Mouse (Mus musculus): ENCODE measurements around the gene Gm20662. TPM values are rescaled to one million over a fixed set of nuclear protein-coding genes. Genes with fewer than 3 reads are reported as not detected.

Gene Gm20662
- polyA plus RNA-seq, 1 experiment from 2014 or later, result 0.46 TPM

- no peak for ATAC-seq (ENCODE audit: insufficient read depth, low FRiP score, low read depth)
- no peak overlapping the region for H3K4me3 ChIP-seq (replicated peaks)
- H3K27me3 ChIP-seq (replicated peaks), result no peaks in the 10 kb centered on the region
- H3K27ac ChIP-seq, result no peak overlapping the region
- H3K4me2 ChIP-seq, result no peak overlapping the region
- no peak overlapping the region for H3K9ac ChIP-seq
- H3K4me1 ChIP-seq, result no peaks in the 10 kb centered on the region
- peaks cover 39% of the 10 kb centered on the region for H3K36me3 ChIP-seq
- 96% methylated on average over 3 of the region's 3 CpGs for WGBS
- H3K9me3 ChIP-seq, result no peaks in the 10 kb centered on the region
These were observed 31.7 kb downstream of the Gm20662 start for GRCm38 (mm10) chr9:108027867-108028266.

GRCm38 (mm10) chr9:108032126-108032525 lies 36.0 kb downstream of the Gm20662 start:
- H3K27me3 ChIP-seq (replicated peaks), result no peaks in the 10 kb centered on the region
- WGBS, result 93% methylated on average over 5 of the region's 5 CpGs
- H3K36me3 ChIP-seq, result peaks cover 18% of the 10 kb centered on the region
- no peak overlapping the region for H3K4me2 ChIP-seq
- H3K9ac ChIP-seq, result no peak overlapping the region
- no peaks in the 10 kb centered on the region for H3K9me3 ChIP-seq
- H3K27ac ChIP-seq, result no peak overlapping the region
- H3K4me3 ChIP-seq (replicated peaks), result no peak overlapping the region
- ATAC-seq (ENCODE audit: insufficient read depth, low FRiP score, low read depth), result no peak
- no peaks in the 10 kb centered on the region for H3K4me1 ChIP-seq

GRCm38 (mm10) chr9:108035331-108036156 lies 39.4 kb downstream of the Gm20662 start:
- H3K9me3 ChIP-seq, result no peaks in the 10 kb centered on the region
- no peaks in the 10 kb centered on the region for H3K27me3 ChIP-seq (replicated peaks)
- peak; percentile 66 for ATAC-seq (ENCODE audit: insufficient read depth, low FRiP score, low read depth)
- H3K9ac ChIP-seq, result no peak overlapping the region
- H3K4me1 ChIP-seq, result no peaks in the 10 kb centered on the region
- peaks cover 23% of the 10 kb centered on the region for H3K36me3 ChIP-seq
- H3K4me2 ChIP-seq, result no peak overlapping the region
- no peak overlapping the region; the same call in 1 of the 2 replicates for H3K27ac ChIP-seq
- WGBS, result 91% methylated on average over 2 of the region's 2 CpGs
- no peak overlapping the region for H3K4me3 ChIP-seq (replicated peaks)

- no peak overlapping the region for H3K4me3 ChIP-seq (replicated peaks)
- H3K27me3 ChIP-seq (replicated peaks), result no peaks in the 10 kb centered on the region
- no peak overlapping the region for H3K9ac ChIP-seq
- no peak overlapping the region for H3K4me2 ChIP-seq
- WGBS, result 95% methylated on average over 8 of the region's 8 CpGs
- peaks cover 16% of the 10 kb centered on the region for H3K4me1 ChIP-seq
- H3K36me3 ChIP-seq, result peaks cover 48% of the 10 kb centered on the region
- no peaks in the 10 kb centered on the region for H3K9me3 ChIP-seq
- no peak for ATAC-seq (ENCODE audit: insufficient read depth, low FRiP score, low read depth)
- H3K27ac ChIP-seq, result no peak overlapping the region
These were observed 48.8 kb downstream of the Gm20662 start for GRCm38 (mm10) chr9:108044751-108045492.

DNA sequence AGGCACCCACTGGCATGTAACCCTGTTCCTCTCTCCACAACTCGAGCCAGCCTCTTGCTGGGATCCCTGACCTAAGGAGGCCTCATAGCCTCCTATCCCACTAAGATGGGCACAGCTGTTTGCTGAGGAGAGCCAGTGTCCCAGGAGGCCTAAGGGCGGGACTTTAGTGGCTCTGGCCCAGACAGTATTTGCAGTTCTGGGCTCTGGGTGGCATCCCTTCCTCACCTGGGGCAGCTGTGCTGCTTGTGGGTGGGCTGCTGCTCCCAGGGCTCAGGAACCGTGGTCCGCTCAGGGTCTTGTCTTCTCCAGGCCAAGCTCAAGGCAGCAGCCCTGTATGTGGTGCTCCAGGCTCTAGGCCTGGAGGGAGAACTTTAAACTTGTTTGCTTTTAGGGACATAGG lies 50.4 kb downstream of the Gm20662 start:
- Histone ChIP-seq H3K27me3 (replicated peaks) (no peaks in the 10 kb centered on the region), H3K36me3 (peaks cover 41% of the 10 kb centered on the region), H3K4me2 (no peak overlapping the region), H3K4me1 (peaks cover 18% of the 10 kb centered on the region), H3K4me3 (replicated peaks) (no peak overlapping the region), H3K27ac (no peak overlapping the region), H3K9ac (no peak overlapping the region), H3K9me3 (no peaks in the 10 kb centered on the region)
- 84% methylated on average over 4 of the region's 4 CpGs for WGBS
- ATAC-seq (ENCODE audit: insufficient read depth, low FRiP score, low read depth), result no peak

GRCm38 (mm10) chr9:108047601-108048565 lies 51.7 kb downstream of the Gm20662 start:
- Histone ChIP-seq H3K4me1 (peaks cover 25% of the 10 kb centered on the region), H3K9ac (peak overlapping the region; percentile 1; the same call in 1 of the 2 replicates), H3K27ac (peak overlapping the region; percentile 76), H3K4me2 (peak overlapping the region; percentile 70), H3K27me3 (replicated peaks) (no peaks in the 10 kb centered on the region), H3K36me3 (peaks cover 37% of the 10 kb centered on the region), H3K9me3 (no peaks in the 10 kb centered on the region), H3K4me3 (replicated peaks) (peak overlapping the region; percentile 66)
- WGBS, result 46% methylated on average over 17 of the region's 17 CpGs
- ATAC-seq (ENCODE audit: insufficient read depth, low FRiP score, low read depth), result no peak

GRCm38 (mm10) chr9:108048566-108048955 lies 52.4 kb downstream of the Gm20662 start:
- H3K4me1 ChIP-seq, result peaks cover 31% of the 10 kb centered on the region
- H3K36me3 ChIP-seq, result peaks cover 32% of the 10 kb centered on the region
- peak overlapping the region; percentile 76 for H3K27ac ChIP-seq
- peak overlapping the region; percentile 1; the same call in 1 of the 2 replicates for H3K9ac ChIP-seq
- peak overlapping the region; percentile 70 for H3K4me2 ChIP-seq
- ATAC-seq (ENCODE audit: insufficient read depth, low FRiP score, low read depth), result 0 out of 2 replicates have a peak, but pooled peaks have one; percentile 1
- under 1% methylated on average over 19 of the region's 19 CpGs for WGBS
- H3K9me3 ChIP-seq, result no peaks in the 10 kb centered on the region
- no peaks in the 10 kb centered on the region for H3K27me3 ChIP-seq (replicated peaks)
- peak overlapping the region; percentile 66 for H3K4me3 ChIP-seq (replicated peaks)

DNA sequence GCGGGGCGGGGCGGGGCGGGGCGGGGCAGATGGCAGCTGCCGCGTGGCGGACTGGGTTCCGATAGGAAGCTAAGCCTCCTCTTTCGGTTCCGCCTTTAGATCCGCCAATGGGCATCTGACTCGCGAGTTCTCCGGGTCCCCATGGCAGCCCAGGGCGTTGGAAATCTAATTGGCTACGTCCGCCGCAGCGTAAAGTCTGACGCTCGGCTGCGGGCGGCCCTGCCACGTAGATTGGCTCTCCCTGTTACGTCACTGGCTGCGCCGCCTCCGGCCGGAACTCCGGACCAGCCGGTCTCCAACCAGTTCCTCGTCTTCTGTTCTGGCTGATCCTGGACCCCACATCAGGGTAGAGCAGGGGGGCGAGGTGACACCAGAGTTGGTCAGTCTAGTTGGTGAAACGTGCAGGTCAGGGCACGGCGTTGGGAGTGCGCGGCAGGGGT lies 52.9 kb downstream of the Gm20662 start, which contains the start of gene Gmppb:
Gmppb (plus strand) TSS at position 227 of the 440 bp plus-strand sequence.
- no peaks in the 10 kb centered on the region for H3K27me3 ChIP-seq (replicated peaks)
- WGBS, result 0% methylated on average over 35 of the region's 39 CpGs
- H3K27ac ChIP-seq, result peak within 1 kb of the TSS; percentile 81
- ATAC-seq (ENCODE audit: insufficient read depth, low FRiP score, low read depth), result peak; percentile 93
- peaks cover 33% of the 10 kb centered on the region for H3K4me1 ChIP-seq
- H3K4me3 ChIP-seq (replicated peaks), result peak within 1 kb of the TSS; percentile 66
- H3K36me3 ChIP-seq, result peaks cover 32% of the 10 kb centered on the region
- H3K4me2 ChIP-seq, result peak within 1 kb of the TSS; percentile 81
- no peaks in the 10 kb centered on the region for H3K9me3 ChIP-seq
- peak within 1 kb of the TSS; percentile 68 for H3K9ac ChIP-seq

- no peaks in the 10 kb centered on the region for H3K9me3 ChIP-seq
- H3K9ac ChIP-seq, result peak overlapping the region; percentile 68
- H3K36me3 ChIP-seq, result peaks cover 29% of the 10 kb centered on the region
- H3K27me3 ChIP-seq (replicated peaks), result no peaks in the 10 kb centered on the region
- ATAC-seq (ENCODE audit: insufficient read depth, low FRiP score, low read depth), result no peak
- H3K4me2 ChIP-seq, result peak overlapping the region; percentile 81
- WGBS, result 40% methylated on average over 15 of the region's 15 CpGs
- H3K27ac ChIP-seq, result peak overlapping the region; percentile 81
- peak overlapping the region; percentile 66 for H3K4me3 ChIP-seq (replicated peaks)
- H3K4me1 ChIP-seq, result peaks cover 33% of the 10 kb centered on the region
These were observed 53.6 kb downstream of the Gm20662 start for GRCm38 (mm10) chr9:108049561-108050251.

- Histone ChIP-seq H3K27me3 (replicated peaks) (no peaks in the 10 kb centered on the region), H3K9ac (no peak overlapping the region), H3K4me2 (no peak overlapping the region), H3K4me1 (peaks cover 33% of the 10 kb centered on the region), H3K4me3 (replicated peaks) (no peak overlapping the region), H3K9me3 (no peaks in the 10 kb centered on the region), H3K27ac (no peak overlapping the region), H3K36me3 (peaks cover 21% of the 10 kb centered on the region)
- WGBS, result 93% methylated on average over 15 of the region's 15 CpGs
- no peak for ATAC-seq (ENCODE audit: insufficient read depth, low FRiP score, low read depth)
These were observed 55.2 kb downstream of the Gm20662 start for GRCm38 (mm10) chr9:108051184-108051930.
